Mouse (Mus musculus) embryonic facial prominence, embryonic 10.5 days (tissue): ENCODE data around the gene Spryd7. TPM values are rescaled to one million over a fixed set of nuclear protein-coding genes. Genes with fewer than 3 reads are reported as not detected.

ENCODE experiments used
- DNase-seq: peaks from one replicate; pipeline ENCODE4 v3.0.0-alpha.2; 2017; ENCODE audit warnings: low spot score
- H3K27ac ChIP-seq: fragments of 300-500 bp; sonication (generic); replicated peaks from 2 replicates; pipeline ENCODE4 v1.5.1; 2016; ENCODE audit warnings: mild to moderate bottlenecking
- H3K27me3 ChIP-seq: fragments of 300-500 bp; sonication (generic); replicated peaks from 2 replicates; pipeline ENCODE4 v1.6.1; 2016; ENCODE audit warnings: low read depth, mild to moderate bottlenecking; ENCODE audit not compliant: poor library complexity, severe bottlenecking
- H3K36me3 ChIP-seq: fragments of 300-500 bp; sonication (generic); replicated peaks from 2 replicates; pipeline ENCODE4 v1.6.1; 2016; ENCODE audit warnings: mild to moderate bottlenecking, moderate library complexity
- H3K4me1 ChIP-seq: fragments of 300-500 bp; sonication (generic); 2 replicates; pipeline ENCODE4 v1.6.1; 2016
- H3K4me3 ChIP-seq: fragments of 300-500 bp; sonication (generic); 2 replicates; pipeline ENCODE4 v1.5.1; 2016; ENCODE audit warnings: mild to moderate bottlenecking, moderate library complexity
- H3K9me3 ChIP-seq: fragments of 300-500 bp; sonication (generic); 2 replicates; pipeline ENCODE4 v1.6.1; 2016; ENCODE audit warnings: mild to moderate bottlenecking
- WGBS: fragments of 180-500 bp; shearing (Covaris S2); methylation state at CpG from one replicate; pipeline ENCODE4 v1.1.7; 2016; 5-methylcytosine and 5-hydroxymethylcytosine counted together
- polyA plus RNA-seq: library from polyadenylated mRNA; unstranded; fragments of >200 nt; fragmentation: Nextera tagmentation; extraction: Ambion mirVana; gene quantifications from 2 replicates; pipeline ENCODE4 v1.2.1, GENCODE M21; 2016

The Spryd7 gene
- polyA plus RNA-seq, 1 experiment from 2014 or later = 16.2 TPM

DNA sequence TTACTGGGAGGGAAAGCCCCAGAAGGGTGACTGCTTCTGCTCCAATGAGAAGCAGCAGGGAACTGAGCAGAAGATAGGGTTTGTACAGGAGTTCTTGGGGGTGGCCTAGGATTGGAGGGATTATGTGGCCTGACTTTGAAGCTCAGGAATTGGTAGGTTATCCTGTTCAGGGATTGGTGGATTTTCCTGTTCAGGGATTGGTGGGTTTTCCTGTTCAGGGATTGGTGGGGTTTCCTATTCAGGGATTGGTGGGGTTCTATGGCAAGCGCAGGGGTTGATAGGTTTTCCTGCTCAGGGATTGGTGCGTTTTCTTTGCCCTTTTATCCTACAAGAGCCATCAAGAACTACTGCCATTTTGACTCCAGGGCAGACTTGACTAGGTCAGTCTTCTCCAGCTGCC, 30.7 kb downstream of the Spryd7 start:
- DNase-seq = no peak
- Histone ChIP-seq H3K27me3 (no peaks in the 10 kb centered on the region), H3K4me1 (no peaks in the 10 kb centered on the region), H3K9me3 (no peaks in the 10 kb centered on the region), H3K36me3 (no peaks in the 10 kb centered on the region; the same call in 1 of the 2 replicates), H3K4me3 (no peak overlapping the region), H3K27ac (no peak overlapping the region)
- 91% methylated on average over 2 of the region's 2 CpGs for WGBS

DNA sequence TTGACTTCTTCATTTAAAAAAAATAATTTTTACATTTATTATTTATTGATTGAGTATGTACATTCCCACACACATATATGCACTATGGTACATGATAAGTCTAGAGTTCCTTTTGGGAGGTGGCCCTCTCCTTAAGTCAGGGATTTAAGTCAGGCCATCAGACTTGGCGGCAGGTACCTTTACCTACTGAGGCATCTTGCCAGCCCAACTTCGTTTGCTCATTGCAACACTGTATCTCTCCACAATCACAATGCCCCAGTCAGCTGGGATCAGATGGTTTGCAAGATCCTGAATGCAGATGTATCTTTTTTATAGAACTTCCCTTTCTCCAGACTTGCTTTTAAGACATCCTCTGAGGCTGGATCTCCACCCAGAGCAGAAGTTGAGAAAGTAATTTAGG, 32.9 kb downstream of the Spryd7 start:
- Histone ChIP-seq H3K27ac (no peak overlapping the region), H3K27me3 (no peaks in the 10 kb centered on the region), H3K36me3 (no peaks in the 10 kb centered on the region), H3K9me3 (no peaks in the 10 kb centered on the region), H3K4me3 (no peak overlapping the region), H3K4me1 (no peaks in the 10 kb centered on the region)
- WGBS = 85% methylated on average over 2 of the region's 2 CpGs
- DNase-seq = no peak

DNA sequence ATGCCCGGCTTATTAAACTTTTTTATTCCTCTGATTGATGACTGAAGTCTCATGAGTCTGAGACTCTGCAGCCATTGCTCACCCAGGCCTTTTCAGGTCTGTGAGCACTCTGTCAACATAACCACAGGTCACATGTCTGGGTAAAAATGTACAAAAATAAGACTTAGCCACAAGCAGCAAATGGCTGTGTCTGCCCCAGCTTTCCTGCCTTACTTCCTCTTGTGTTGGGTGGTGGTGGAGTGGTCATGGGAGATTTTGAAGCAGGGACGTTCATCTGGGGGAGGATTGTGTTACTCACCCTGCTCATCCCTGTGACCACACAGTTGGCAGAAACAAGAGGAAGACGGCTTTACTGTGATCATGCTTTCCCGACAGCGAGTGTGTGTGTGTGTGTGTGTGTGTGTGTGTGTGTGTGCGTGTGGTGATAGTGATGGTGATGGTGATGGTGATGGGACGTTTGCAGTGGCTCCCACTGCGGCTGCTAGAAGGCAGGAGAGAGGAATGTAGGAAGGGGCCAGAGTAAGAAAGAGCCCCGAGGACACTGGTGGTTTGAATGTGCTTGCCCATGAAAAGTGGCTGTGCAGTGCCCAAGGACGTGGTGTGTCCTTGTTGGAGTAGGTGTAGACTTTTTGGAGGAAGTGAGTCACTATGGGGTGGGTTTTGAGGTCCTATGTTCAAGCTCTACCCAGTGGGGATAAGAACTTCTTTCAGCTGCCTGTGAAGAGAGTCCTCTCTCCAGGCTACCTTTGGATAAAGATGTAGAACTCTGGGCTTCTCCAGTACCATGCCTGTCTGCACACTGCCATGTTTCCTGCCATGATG, 37.8 kb downstream of the Spryd7 start:
- WGBS = 84% methylated on average over 10 of the region's 10 CpGs
- Histone ChIP-seq H3K36me3 (no peaks in the 10 kb centered on the region), H3K27me3 (no peaks in the 10 kb centered on the region), H3K9me3 (no peaks in the 10 kb centered on the region), H3K27ac (no peak overlapping the region), H3K4me1 (no peaks in the 10 kb centered on the region), H3K4me3 (no peak overlapping the region)
- DNase-seq = no peak

DNA sequence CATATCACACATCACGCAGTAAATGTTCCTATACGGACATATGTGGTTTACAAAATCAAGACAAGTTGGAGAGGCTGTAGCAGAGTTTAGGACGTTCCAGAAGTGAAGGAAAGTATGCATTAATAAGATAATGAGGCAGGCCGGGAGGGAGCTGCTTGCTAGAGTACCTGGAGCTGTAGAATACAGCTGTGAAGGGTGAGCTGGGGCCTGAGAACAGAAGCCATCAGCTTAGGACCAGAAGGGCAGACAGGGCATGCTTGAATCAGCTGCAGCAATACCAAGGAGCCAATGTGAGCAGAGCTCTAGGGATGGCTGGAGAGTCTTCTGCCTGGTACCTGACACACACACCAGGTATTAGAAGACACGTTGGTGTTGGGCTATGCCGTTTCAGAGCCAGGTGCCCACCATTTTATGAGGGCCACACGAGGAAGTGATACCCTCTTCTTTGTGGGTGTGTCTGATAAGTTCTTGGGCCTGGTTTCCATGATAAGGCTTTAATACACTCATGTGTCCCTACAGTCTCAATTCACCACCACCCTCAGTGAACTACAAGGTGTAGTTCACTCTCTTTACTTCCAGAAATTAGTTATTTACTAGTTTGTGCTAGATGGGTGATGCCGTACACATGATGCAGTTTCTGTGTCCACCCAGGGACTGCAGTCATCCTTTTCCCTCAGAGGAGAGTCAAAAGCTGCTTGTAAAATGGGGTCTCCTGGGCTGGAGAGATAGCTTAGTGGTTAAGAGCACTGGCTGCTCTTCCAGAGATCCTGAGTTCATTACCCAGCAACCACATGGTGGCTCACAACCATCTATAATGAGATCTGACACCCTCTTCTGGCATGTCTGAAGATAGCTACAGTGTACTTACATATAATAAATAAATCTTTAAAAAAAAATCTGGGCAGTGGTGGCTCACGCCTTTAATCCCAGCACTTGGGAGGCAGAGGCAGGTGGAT, 39.9 kb downstream of the Spryd7 start:
- 85% methylated on average over 9 of the region's 9 CpGs for WGBS
- DNase-seq = no peak
- Histone ChIP-seq H3K4me3 (no peak overlapping the region), H3K36me3 (no peaks in the 10 kb centered on the region), H3K27ac (no peak overlapping the region), H3K4me1 (no peaks in the 10 kb centered on the region), H3K9me3 (no peaks in the 10 kb centered on the region), H3K27me3 (no peaks in the 10 kb centered on the region)

DNA sequence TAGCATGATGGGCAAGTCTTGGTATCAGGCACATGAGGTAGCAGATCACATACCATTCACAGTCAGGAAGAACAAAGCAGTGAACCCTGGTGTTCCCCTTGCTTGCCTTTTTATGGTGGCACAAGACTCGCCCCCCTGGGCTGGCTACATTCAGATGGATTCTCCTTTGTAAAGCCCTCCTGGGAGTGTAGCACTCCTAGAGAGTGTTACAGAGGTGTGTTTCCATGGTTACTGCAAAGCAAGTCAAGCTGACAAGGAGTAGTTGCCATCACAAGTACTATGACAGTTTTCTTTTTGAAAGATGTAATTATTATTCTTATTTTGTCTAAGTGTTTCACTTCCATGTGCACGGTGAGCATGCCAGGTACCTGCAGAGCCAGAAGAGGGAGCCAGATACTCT, 45.2 kb downstream of the Spryd7 start:
- no peaks in the 10 kb centered on the region for H3K27me3 ChIP-seq
- no peak overlapping the region for H3K27ac ChIP-seq
- peaks cover 8% of the 10 kb centered on the region; the same call in 1 of the 2 replicates for H3K9me3 ChIP-seq
- H3K4me1 ChIP-seq = no peaks in the 10 kb centered on the region
- no peaks in the 10 kb centered on the region for H3K36me3 ChIP-seq
- no peak overlapping the region for H3K4me3 ChIP-seq
- DNase-seq = no peak
- WGBS = 77% methylated on average over 2 of the region's 2 CpGs

DNA sequence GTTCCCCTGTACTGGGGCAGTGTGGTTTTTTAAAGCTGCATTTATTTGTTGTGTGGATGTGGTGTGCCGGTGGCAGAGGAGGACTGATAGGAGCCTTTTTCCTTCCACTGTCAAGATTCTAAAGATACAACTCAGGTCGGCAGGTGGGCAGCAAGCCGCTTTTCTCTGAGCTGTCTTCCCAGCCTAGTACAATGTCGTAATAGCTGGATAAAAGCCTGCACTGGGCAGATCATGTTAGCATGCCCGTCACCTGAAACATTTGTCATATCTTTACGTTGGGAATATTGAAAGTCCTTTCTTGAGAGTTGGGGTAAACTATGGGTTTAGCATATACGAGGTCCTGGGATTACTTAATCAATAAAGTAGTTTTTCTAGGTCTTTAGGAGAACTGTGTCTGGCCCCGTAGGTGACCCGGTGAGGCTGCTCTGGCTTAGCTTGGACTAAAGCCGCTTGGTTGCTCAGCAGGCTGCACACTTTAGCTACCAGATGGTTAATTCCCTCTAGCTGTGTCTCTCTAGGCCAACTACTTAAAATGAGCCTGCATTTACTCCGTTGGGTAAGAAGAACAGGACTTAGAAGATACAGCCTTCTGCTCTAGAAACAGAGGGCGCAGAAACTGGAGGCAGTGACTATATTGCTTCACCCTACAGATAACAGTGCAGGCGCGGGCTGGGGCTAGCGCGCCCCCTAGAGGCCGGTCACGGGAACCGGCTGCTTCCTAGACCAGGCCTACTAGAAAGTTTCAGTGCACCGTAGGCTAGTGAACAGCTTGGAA, 58.8 kb downstream of the Spryd7 start:
- no peaks in the 10 kb centered on the region for H3K9me3 ChIP-seq

DNA sequence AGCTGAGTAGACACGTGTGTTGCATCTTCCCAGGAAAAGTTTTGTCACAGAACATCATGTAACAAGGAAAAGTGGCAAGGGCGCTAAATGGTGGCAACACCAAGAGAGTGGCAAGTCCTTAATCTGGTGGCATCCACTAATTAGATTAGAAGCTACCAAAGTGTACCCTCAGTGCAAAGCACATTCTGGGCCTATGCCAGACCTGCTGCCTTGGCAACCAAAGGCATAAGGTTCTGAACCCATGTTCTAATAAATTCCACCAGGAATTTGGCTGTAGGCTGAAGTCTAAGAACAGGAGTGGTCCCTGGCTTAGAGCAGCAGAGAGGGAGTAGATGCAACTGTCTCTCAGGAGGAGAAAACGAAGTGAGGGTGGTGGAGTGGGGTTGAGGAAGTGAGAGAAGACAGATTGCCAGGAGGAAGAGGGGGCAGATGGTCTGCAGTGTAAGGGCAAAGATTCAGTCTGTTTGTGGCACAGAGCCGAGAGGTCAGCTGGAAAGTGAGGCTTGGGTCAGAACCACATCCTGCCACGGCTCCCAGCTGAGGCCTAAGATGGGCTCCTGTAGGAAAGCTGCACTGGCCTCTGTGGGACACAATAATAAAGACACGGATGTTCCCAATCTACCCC, 63.1 kb downstream of the Spryd7 start:
- H3K9me3 ChIP-seq = no peaks in the 10 kb centered on the region
- no peak for DNase-seq
- H3K36me3 ChIP-seq = no peaks in the 10 kb centered on the region
- H3K27ac ChIP-seq = no peak overlapping the region
- no peak overlapping the region for H3K4me3 ChIP-seq
- 53% methylated on average over 6 of the region's 6 CpGs for WGBS
- H3K27me3 ChIP-seq = no peaks in the 10 kb centered on the region
- H3K4me1 ChIP-seq = peaks cover 12% of the 10 kb centered on the region

More for the DNA sequence above, 58.8 kb downstream of the Spryd7 start:
- Histone ChIP-seq H3K27ac (no peak overlapping the region), H3K36me3 (no peaks in the 10 kb centered on the region), H3K4me1 (peaks cover 12% of the 10 kb centered on the region), H3K27me3 (no peaks in the 10 kb centered on the region), H3K4me3 (no peak overlapping the region)
- DNase-seq = peak; percentile 87
- 46% methylated on average over 20 of the region's 20 CpGs for WGBS

Other genes with a start within 250 kb of the Spryd7 start
- gene Arl11, start 247.1 kb downstream of the Spryd7 start, polyA plus RNA-seq = 0.30 and 0.36 TPM in 2 replicates
- 9.7 and 10.5 TPM in 2 replicates for gene Ebpl, start 196.4 kb downstream of the Spryd7 start, polyA plus RNA-seq
- 84.7 and 84.9 TPM in 2 replicates for gene Kpna3, start 117.0 kb downstream of the Spryd7 start, polyA plus RNA-seq
- 14.4 and 15.1 TPM in 2 replicates for gene Trim13, start 41.4 kb upstream of the Spryd7 start, polyA plus RNA-seq
- gene Kcnrg, start 50.6 kb upstream of the Spryd7 start, polyA plus RNA-seq = 0.50 and 0.55 TPM in 2 replicates